Mouse (Mus musculus) lung, postnatal 4 days (tissue): Measurements from ENCODE around the gene Ngdn.
"Not testable (repeated sequence)": the region's sequence is repeated elsewhere in the genome, so short reads cannot be mapped to it uniquely, and the experiment has no call there.

Experiments used
- DNase-seq, 2 experiments: peaks; one replicate each; pipeline ENCODE4 v3.0.0; 2021

The Ngdn gene

GRCm38 (mm10) chr14:55043694-55044093 lies 28.4 kb downstream of the Ngdn start:
- not testable (repeated sequence) for DNase-seq

- DNase-seq = no peak
These were observed 32.8 kb downstream of the Ngdn start for GRCm38 (mm10) chr14:55047971-55048531.

GRCm38 (mm10) chr14:55052496-55052895 lies 37.2 kb downstream of the Ngdn start:
- DNase-seq = no peak

- no peak for DNase-seq
These were observed 37.8 kb downstream of the Ngdn start for GRCm38 (mm10) chr14:55053050-55053449.

- DNase-seq = no peak
These were observed 38.5 kb downstream of the Ngdn start for GRCm38 (mm10) chr14:55053708-55054190.

- no peak for DNase-seq
These were observed 39.0 kb downstream of the Ngdn start for GRCm38 (mm10) chr14:55054191-55054749.

GRCm38 (mm10) chr14:55055167-55055834 lies 40.0 kb downstream of the Ngdn start:
- peak in 1 of 2 experiments; percentile 34 for DNase-seq

GRCm38 (mm10) chr14:55059009-55059408 lies 43.8 kb downstream of the Ngdn start:
- no peak for DNase-seq

GRCm38 (mm10) chr14:55059931-55060330 lies 44.7 kb downstream of the Ngdn start:
- no peak for DNase-seq

GRCm38 (mm10) chr14:55061845-55062244 lies 46.6 kb downstream of the Ngdn start:
- DNase-seq = no peak

GRCm38 (mm10) chr14:55062626-55063025 lies 47.4 kb downstream of the Ngdn start:
- DNase-seq = no peak

GRCm38 (mm10) chr14:55063117-55063516 lies 47.9 kb downstream of the Ngdn start:
- no peak for DNase-seq

- no peak for DNase-seq
These were observed 48.5 kb downstream of the Ngdn start for GRCm38 (mm10) chr14:55063581-55064381.

- DNase-seq = no peak
These were observed 49.5 kb downstream of the Ngdn start for GRCm38 (mm10) chr14:55064481-55065370.

- no peak for DNase-seq
These were observed 50.1 kb downstream of the Ngdn start for GRCm38 (mm10) chr14:55065391-55065790.

GRCm38 (mm10) chr14:55066042-55066441 lies 50.8 kb downstream of the Ngdn start:
- DNase-seq = no peak

- no peak for DNase-seq
These were observed 56.5 kb downstream of the Ngdn start for GRCm38 (mm10) chr14:55071756-55072155.
